Mouse (Mus musculus) intestine, embryonic 15.5 days (tissue): ENCODE measurements around the gene Col18a1. TPM values are rescaled to one million over a fixed set of nuclear protein-coding genes. Genes with fewer than 3 reads are reported as not detected.

Source experiments
- ATAC-seq: fragments of 200-750 bp; cut with Nextera tagmentation; 2 replicates; pipeline ENCODE4 v1.8.0; 2017; ENCODE audit warnings: moderate TSS enrichment, moderate library complexity
- H3K27ac ChIP-seq: fragments of 300-500 bp; sonication (generic); 2 replicates; pipeline ENCODE4 v1.5.1; 2015; ENCODE audit warnings: mild to moderate bottlenecking, inconsistent platforms
- H3K27me3 ChIP-seq: fragments of 300-500 bp; sonication (generic); replicated peaks from 2 replicates; pipeline ENCODE4 v1.6.1; 2015; ENCODE audit warnings: inconsistent platforms
- H3K36me3 ChIP-seq: fragments of 300-500 bp; sonication (generic); 2 replicates; pipeline ENCODE4 v1.6.1; 2015; ENCODE audit warnings: inconsistent platforms
- H3K4me1 ChIP-seq: fragments of 300-500 bp; sonication (generic); replicated peaks from 2 replicates; pipeline ENCODE4 v1.6.1; 2015; ENCODE audit warnings: inconsistent platforms
- H3K4me2 ChIP-seq: fragments of 300-500 bp; sonication (generic); replicated peaks from 2 replicates; pipeline ENCODE4 v1.6.1; 2015; ENCODE audit warnings: mild to moderate bottlenecking, inconsistent platforms
- H3K4me3 ChIP-seq: fragments of 300-500 bp; sonication (generic); replicated peaks from 2 replicates; pipeline ENCODE4 v1.5.1; 2015; ENCODE audit warnings: inconsistent platforms
- H3K9ac ChIP-seq: fragments of 300-500 bp; sonication (generic); 2 replicates; pipeline ENCODE4 v1.6.1; 2015; ENCODE audit warnings: inconsistent platforms
- H3K9me3 ChIP-seq: fragments of 300-500 bp; sonication (generic); 2 replicates; pipeline ENCODE4 v1.6.1; 2016; ENCODE audit warnings: inconsistent platforms
- WGBS: fragments of 180-500 bp; shearing (Covaris S2); methylation state at CpG from one replicate; pipeline ENCODE4 v1.1.7; 2015; 5-methylcytosine and 5-hydroxymethylcytosine counted together
- polyA plus RNA-seq: library from polyadenylated mRNA; unstranded; fragments of >200 nt; fragmentation: Nextera tagmentation; extraction: Ambion mirVana; gene quantifications from 2 replicates; pipeline ENCODE4 v1.2.1, GENCODE M21; 2015

The Col18a1 gene
- polyA plus RNA-seq, 1 experiment from 2014 or later, result 59.5 TPM

- Histone ChIP-seq H3K9me3 (no peaks in the 10 kb centered on the region), H3K36me3 (no peaks in the 10 kb centered on the region), H3K9ac (no peak overlapping the region), H3K4me3 (no peak overlapping the region), H3K27ac (no peak overlapping the region), H3K4me2 (no peak overlapping the region), H3K4me1 (0 out of 2 replicates have a peak, but pooled peaks cover 4% of the 10 kb centered on the region), H3K27me3 (no peaks in the 10 kb centered on the region)
- WGBS, result 82% methylated on average over 9 of the region's 9 CpGs
- ATAC-seq, result no peak
Observed at GRCm38 (mm10) chr10:77200295-77200694, 33.9 kb upstream of the Col18a1 start.

DNA sequence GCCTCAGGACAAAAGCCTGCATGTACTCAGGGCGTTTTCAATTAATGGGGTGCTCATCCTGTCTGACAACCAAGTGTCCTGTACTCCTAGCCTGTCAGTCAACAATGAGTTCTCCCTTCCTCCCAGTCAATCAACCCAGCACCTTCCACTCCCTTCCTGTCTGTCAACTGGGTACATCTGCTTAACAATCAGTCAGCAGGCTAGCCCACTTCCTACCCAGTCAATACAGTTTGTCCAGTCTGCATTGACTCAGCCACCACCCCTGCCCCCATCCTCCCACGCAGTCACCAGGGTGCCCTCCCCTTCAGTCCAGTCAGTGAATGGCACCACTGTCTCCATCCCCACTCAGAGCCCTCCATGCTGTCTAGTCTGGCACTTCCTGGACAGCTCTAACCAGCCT lies 32.9 kb upstream of the Col18a1 start:
- Histone ChIP-seq H3K9me3 (no peaks in the 10 kb centered on the region), H3K4me2 (no peak overlapping the region), H3K27me3 (no peaks in the 10 kb centered on the region), H3K27ac (no peak overlapping the region), H3K36me3 (no peaks in the 10 kb centered on the region), H3K4me1 (no peaks in the 10 kb centered on the region), H3K9ac (no peak overlapping the region), H3K4me3 (no peak overlapping the region)
- WGBS, result 68% methylated on average over 2 of the region's 2 CpGs
- ATAC-seq, result no peak

DNA sequence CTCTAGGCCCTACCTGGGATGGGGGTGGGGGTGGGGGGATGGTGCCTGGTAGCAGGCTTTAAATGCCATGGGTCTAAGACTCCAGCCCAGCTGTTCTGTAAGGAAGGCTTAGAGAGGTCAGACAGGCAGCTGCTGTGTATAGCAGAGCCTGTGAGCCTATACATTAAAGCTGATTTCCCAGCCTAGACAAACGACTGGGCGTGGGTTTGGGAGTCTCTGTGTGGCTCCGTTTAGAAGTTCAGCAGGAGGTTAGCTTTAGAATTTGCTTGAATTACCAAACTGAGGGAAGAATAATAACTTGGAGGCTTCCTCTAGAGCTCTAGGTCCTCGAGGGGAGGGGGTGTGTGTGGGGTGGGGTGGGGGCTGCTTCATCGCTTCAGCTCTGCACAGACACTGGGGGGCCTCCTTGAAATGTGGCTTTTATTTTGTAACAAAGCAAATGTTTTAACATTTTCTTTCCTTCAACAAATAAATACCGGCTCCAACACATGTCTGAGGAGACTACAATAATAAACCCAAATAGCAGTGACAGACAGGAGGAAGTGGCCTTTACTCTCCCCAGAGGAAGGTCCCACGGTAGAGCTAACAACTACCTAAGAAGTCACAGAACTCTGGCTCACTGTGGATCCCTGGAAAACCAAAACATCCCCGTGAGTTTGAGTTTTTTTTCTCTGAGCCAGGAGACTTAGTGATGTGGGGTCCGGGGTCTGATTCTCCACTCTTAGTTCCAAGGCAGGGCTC lies 31.3 kb upstream of the Col18a1 start:
- peak; percentile 34 for ATAC-seq

DNA sequence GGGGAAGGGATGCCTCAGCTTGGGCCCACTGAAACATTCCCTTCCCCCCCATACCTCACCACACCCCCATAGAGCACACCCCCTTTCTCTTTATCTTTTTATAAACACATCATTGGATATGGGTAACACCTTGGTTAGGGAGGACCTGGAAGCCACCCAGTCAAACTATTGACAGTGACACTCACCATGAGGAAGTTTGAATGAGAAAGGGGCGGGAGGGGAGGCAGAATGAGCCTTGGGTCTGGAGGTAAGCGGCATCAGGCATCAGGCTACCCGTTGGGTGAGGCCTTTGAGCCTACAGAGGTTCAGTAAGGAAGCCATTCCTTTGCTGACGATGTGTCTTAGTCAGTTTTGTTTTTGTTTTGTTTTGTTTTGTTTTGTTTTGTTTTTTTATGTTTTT lies 30.3 kb upstream of the Col18a1 start:
- Histone ChIP-seq H3K9ac (no peak overlapping the region), H3K27ac (no peak overlapping the region), H3K36me3 (no peaks in the 10 kb centered on the region), H3K4me1 (peaks cover 3% of the 10 kb centered on the region; the same call in 1 of the 2 replicates), H3K4me3 (no peak overlapping the region), H3K4me2 (no peak overlapping the region), H3K9me3 (no peaks in the 10 kb centered on the region), H3K27me3 (no peaks in the 10 kb centered on the region)
- 81% methylated on average over 4 of the region's 4 CpGs for WGBS
- no peak for ATAC-seq

More for the DNA sequence above, 31.3 kb upstream of the Col18a1 start:
- Histone ChIP-seq H3K4me1 (no peaks in the 10 kb centered on the region), H3K9me3 (no peaks in the 10 kb centered on the region), H3K27me3 (no peaks in the 10 kb centered on the region), H3K27ac (peak overlapping the region; percentile 40; the same call in 1 of the 2 replicates), H3K4me3 (no peak overlapping the region), H3K36me3 (no peaks in the 10 kb centered on the region), H3K9ac (no peak overlapping the region), H3K4me2 (no peak overlapping the region)
- 17% methylated on average over 9 of the region's 9 CpGs for WGBS

- Histone ChIP-seq H3K27ac (no peak overlapping the region), H3K27me3 (no peaks in the 10 kb centered on the region; the same call in 1 of the 2 replicates), H3K36me3 (no peaks in the 10 kb centered on the region), H3K4me3 (no peak overlapping the region), H3K9ac (no peak overlapping the region), H3K9me3 (no peaks in the 10 kb centered on the region), H3K4me2 (no peak overlapping the region), H3K4me1 (peaks cover 8% of the 10 kb centered on the region; the same call in 1 of the 2 replicates)
- ATAC-seq, result no peak
- 67% methylated on average over 3 of the region's 3 CpGs for WGBS
Observed at GRCm38 (mm10) chr10:77196115-77196514, 29.8 kb upstream of the Col18a1 start.

DNA sequence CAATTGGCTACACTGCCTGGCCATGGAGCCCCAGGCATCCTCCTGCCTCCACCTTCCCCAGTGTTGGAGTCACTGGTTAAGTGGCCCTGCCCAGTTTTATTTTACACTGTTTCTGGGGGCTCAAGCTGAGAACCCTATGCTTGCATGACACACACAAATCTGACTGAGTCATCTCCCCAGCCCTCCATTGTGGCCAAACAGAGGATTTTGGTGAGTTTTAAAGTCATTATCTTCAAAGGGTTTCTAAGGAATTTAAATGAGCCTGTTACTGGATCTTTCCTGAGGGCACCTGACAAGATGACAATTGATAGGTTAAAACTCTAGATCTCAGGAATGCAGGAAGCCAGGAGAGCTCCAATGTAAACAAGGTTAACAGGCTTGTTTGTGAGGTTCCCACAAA lies 27.1 kb upstream of the Col18a1 start:
- Histone ChIP-seq H3K4me3 (no peak overlapping the region), H3K36me3 (no peaks in the 10 kb centered on the region), H3K27me3 (no peaks in the 10 kb centered on the region; the same call in 1 of the 2 replicates), H3K4me1 (peaks cover 12% of the 10 kb centered on the region; the same call in 1 of the 2 replicates), H3K9ac (no peak overlapping the region), H3K4me2 (no peak overlapping the region), H3K9me3 (no peaks in the 10 kb centered on the region), H3K27ac (no peak overlapping the region)
- no peak for ATAC-seq

DNA sequence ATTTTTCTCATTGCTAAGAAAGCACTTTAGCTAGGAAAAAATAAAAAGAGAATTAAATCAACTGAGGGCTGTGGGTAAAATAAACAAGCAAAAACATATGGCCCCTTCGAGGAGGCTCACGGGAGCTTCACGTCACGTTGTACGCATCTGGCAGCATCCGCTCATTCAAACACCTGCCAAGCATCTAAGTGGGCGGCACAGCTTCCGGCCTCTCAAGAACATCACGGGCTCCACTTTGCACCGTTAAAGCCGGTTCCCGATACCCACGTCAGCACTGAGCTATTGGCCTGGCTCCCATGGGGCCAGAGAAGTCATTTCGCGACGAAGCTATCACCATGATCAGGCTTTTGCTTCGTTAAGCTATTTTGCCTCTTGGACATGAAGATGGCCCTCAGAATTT lies 26.4 kb upstream of the Col18a1 start:
- H3K9me3 ChIP-seq, result no peaks in the 10 kb centered on the region
- WGBS, result 62% methylated on average over 17 of the region's 17 CpGs
- ATAC-seq, result no peak
- no peak overlapping the region for H3K27ac ChIP-seq
- peaks cover 17% of the 10 kb centered on the region; the same call in 1 of the 2 replicates for H3K4me1 ChIP-seq
- no peak overlapping the region for H3K4me2 ChIP-seq
- no peak overlapping the region for H3K9ac ChIP-seq
- H3K27me3 ChIP-seq, result no peaks in the 10 kb centered on the region; the same call in 1 of the 2 replicates
- no peaks in the 10 kb centered on the region for H3K36me3 ChIP-seq
- no peak overlapping the region for H3K4me3 ChIP-seq

- Histone ChIP-seq H3K4me2 (no peak overlapping the region), H3K27ac (no peak overlapping the region; the same call in 1 of the 2 replicates), H3K36me3 (no peaks in the 10 kb centered on the region), H3K4me1 (peaks cover 17% of the 10 kb centered on the region; the same call in 1 of the 2 replicates), H3K27me3 (no peaks in the 10 kb centered on the region; the same call in 1 of the 2 replicates), H3K9ac (no peak overlapping the region), H3K4me3 (no peak overlapping the region), H3K9me3 (no peaks in the 10 kb centered on the region)
- peak; percentile 69 for ATAC-seq
- WGBS, result 25% methylated on average over 10 of the region's 10 CpGs
Observed at GRCm38 (mm10) chr10:77190967-77191915, 24.9 kb upstream of the Col18a1 start.

DNA sequence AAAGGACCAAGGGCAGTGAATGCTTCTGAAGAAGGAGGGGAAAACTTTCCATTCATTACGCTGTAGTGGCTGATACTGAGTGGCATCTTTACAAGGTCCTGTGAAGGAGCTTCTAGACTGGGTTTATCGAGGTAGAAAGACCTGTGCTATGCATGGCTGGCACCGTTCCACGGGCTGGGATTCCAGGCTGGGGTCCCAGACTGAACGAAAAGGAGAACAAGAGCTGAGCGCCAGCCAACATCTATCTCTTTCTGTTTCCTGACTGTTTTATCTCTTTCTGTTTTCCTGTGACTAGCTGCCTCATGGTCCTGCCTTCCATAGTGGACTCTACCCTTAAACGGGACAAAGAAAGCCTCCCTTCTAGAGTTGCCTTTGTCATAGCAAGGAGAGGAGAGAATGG lies 21.1 kb upstream of the Col18a1 start:
- Histone ChIP-seq H3K4me2 (no peak overlapping the region), H3K4me1 (peaks cover 17% of the 10 kb centered on the region; the same call in 1 of the 2 replicates), H3K27me3 (no peaks in the 10 kb centered on the region; the same call in 1 of the 2 replicates), H3K4me3 (no peak overlapping the region), H3K9me3 (no peaks in the 10 kb centered on the region), H3K9ac (no peak overlapping the region), H3K27ac (no peak overlapping the region), H3K36me3 (no peaks in the 10 kb centered on the region)
- WGBS, result 71% methylated on average over 7 of the region's 7 CpGs
- no peak for ATAC-seq

- H3K36me3 ChIP-seq, result no peaks in the 10 kb centered on the region
- H3K4me3 ChIP-seq, result no peak overlapping the region
- H3K4me2 ChIP-seq, result no peak overlapping the region
- no peak overlapping the region for H3K27ac ChIP-seq
- H3K9me3 ChIP-seq, result no peaks in the 10 kb centered on the region
- WGBS, result 72% methylated on average over 3 of the region's 3 CpGs
- H3K9ac ChIP-seq, result no peak overlapping the region
- no peak; the same call in 1 of the 2 replicates for ATAC-seq
- no peaks in the 10 kb centered on the region for H3K27me3 ChIP-seq
- H3K4me1 ChIP-seq, result no peaks in the 10 kb centered on the region
Observed at GRCm38 (mm10) chr10:77182804-77183331, 16.5 kb upstream of the Col18a1 start.

DNA sequence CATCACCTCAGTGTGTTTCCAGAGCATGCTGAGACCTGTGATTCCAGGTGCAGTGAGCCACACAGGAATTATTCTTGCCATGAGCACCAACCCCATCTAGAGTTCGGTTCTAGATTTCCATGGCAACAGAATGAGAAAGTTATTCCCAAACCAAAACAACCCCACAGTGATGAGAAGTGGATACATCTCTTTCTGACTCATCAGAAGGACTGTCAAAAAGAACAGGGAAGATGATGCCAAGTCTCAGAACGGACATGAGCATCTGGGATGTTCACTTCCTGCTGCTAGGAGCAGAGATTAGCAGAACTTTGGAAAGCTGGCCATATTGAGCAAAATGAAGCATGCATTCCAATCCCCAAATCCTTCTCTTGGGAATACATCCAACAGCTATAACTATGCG lies 13.8 kb upstream of the Col18a1 start:
- no peak overlapping the region for H3K27ac ChIP-seq
- 78% methylated on average over 3 of the region's 3 CpGs for WGBS
- H3K4me1 ChIP-seq, result no peaks in the 10 kb centered on the region
- no peaks in the 10 kb centered on the region for H3K9me3 ChIP-seq
- no peak overlapping the region for H3K4me2 ChIP-seq
- H3K9ac ChIP-seq, result no peak overlapping the region
- no peak overlapping the region for H3K4me3 ChIP-seq
- no peaks in the 10 kb centered on the region for H3K27me3 ChIP-seq
- ATAC-seq, result no peak
- H3K36me3 ChIP-seq, result no peaks in the 10 kb centered on the region

DNA sequence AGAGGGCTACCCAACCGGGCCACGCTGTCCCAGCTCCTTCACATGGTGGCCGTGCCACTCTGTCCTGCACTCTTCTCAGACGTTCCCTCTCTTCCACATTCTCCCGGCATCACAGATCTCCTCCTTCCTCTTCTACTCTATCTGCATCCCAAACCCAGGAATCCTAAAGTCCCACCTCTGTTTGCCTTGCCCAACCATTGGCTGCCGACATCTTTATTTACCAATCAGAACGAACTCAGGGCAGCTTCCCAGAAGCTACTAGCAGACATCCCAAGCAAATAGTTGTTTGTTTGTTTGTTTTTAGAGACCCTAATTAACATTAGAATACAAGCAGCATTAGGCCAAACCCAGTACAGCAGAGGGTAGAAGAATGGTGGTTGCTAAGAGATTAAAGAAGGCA lies 12.3 kb upstream of the Col18a1 start:
- Histone ChIP-seq H3K9ac (no peak overlapping the region), H3K27me3 (no peaks in the 10 kb centered on the region), H3K9me3 (no peaks in the 10 kb centered on the region), H3K36me3 (no peaks in the 10 kb centered on the region), H3K27ac (no peak overlapping the region), H3K4me3 (no peak overlapping the region), H3K4me2 (no peak overlapping the region), H3K4me1 (no peaks in the 10 kb centered on the region)
- 79% methylated on average over 7 of the region's 7 CpGs for WGBS
- no peak for ATAC-seq
